Mouse (Mus musculus) forebrain, embryonic 11.5 days (tissue): ENCODE data around the gene Pigyl. TPM values are rescaled to one million over a fixed set of nuclear protein-coding genes. Genes with fewer than 3 reads are reported as not detected.
A peak's percentile ranks its signal among the peaks of the same experiment; 100 is the strongest.

Source experiments
- ATAC-seq: fragments of 200-750 bp; cut with Nextera tagmentation; replicated peaks from 2 replicates; pipeline ENCODE4 v1.8.0; 2017; ENCODE audit warnings: moderate TSS enrichment; ENCODE audit not compliant: low FRiP score
- DNase-seq: peaks from one replicate; pipeline ENCODE4 v3.0.0-alpha.2; 2017; ENCODE audit warnings: low spot score
- H3K27ac ChIP-seq: fragments of 300-500 bp; sonication (generic); 2 replicates; pipeline ENCODE4 v1.5.1; 2014; ENCODE audit warnings: low read depth, low read length
- H3K27me3 ChIP-seq: fragments of 300-500 bp; sonication (generic); 2 replicates; pipeline ENCODE4 v1.6.1; 2014; ENCODE audit warnings: mild to moderate bottlenecking, low read length, mixed read lengths; ENCODE audit not compliant: control insufficient read depth, insufficient read depth
- H3K36me3 ChIP-seq: fragments of 300-500 bp; sonication (generic); 2 replicates; pipeline ENCODE4 v1.6.1; 2014; ENCODE audit warnings: mild to moderate bottlenecking, low read length, moderate library complexity, mixed read lengths; ENCODE audit not compliant: control insufficient read depth, insufficient read depth
- H3K4me1 ChIP-seq: fragments of 300-500 bp; sonication (generic); replicated peaks from 2 replicates; pipeline ENCODE4 v1.6.1; 2014; ENCODE audit warnings: low read length, mixed read lengths; ENCODE audit not compliant: control insufficient read depth, insufficient read depth
- H3K4me2 ChIP-seq: fragments of 300-500 bp; sonication (generic); 2 replicates; pipeline ENCODE4 v1.6.1; 2014; ENCODE audit warnings: low read depth, mild to moderate bottlenecking, low read length, moderate library complexity, mixed read lengths; ENCODE audit not compliant: severe bottlenecking
- H3K4me3 ChIP-seq: fragments of 300-500 bp; sonication (generic); 2 replicates; pipeline ENCODE4 v1.5.1; 2014; ENCODE audit warnings: low read depth, low read length
- H3K9ac ChIP-seq: fragments of 300-500 bp; sonication (generic); 2 replicates; pipeline ENCODE4 v1.6.1; 2014; ENCODE audit warnings: low read length
- H3K9me3 ChIP-seq: fragments of 300-500 bp; sonication (generic); 2 replicates; pipeline ENCODE4 v1.6.1; 2016; ENCODE audit warnings: low read length, mixed read lengths; ENCODE audit not compliant: control insufficient read depth
- WGBS: fragments of 180-500 bp; shearing (Covaris S2); extraction: QIAGEN DNeasy Blood & Tissue Kit; methylation state at CpG from one replicate; pipeline ENCODE4 v1.1.7; 2014; 5-methylcytosine and 5-hydroxymethylcytosine counted together
- polyA plus RNA-seq: library from polyadenylated mRNA; unstranded; fragments of >200 nt; fragmentation: Nextera tagmentation; extraction: Ambion mirVana; gene quantifications from 2 replicates; pipeline ENCODE4 v1.2.1, GENCODE M21; 2014

Gene Pigyl
- polyA plus RNA-seq = 59.9 and 62.5 TPM in 2 replicates

DNA sequence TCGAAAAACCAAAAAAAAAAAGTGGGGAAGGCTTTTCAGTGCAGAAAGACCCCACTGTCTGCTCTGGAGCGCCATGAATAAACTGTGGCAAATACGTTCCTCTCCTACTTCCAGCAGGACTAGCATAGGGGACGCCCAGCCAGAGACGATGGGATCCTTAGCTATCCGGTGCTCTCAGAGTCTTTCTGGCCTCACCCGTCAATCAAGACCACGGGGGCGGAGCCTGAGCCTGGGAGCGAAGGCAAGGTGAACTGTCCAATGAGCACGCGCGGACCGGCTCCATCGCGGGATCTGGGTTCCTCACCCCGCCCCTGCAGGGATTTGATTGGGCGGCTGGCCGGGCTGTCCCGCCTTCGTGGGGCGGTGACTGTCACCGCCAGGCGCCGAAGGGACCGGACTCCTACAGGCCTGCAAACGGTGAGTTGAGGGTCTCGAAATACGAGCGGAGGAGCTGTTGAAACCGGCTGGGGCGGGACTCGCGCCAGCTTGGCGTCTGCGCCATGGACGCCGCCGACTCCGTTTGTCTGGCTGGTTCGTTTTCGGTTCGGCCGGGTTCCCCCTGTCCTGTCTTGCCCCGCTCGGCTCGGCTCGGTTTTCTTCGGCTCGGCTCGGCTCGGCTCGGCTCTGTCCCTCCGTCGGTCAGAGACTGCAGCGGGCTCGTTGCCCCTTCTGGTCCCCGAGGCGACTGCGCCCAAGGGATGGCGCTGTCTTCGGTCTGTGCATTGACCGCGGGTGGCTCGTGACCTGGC lies at the start of gene Pigyl:
Gene Pigyl (plus strand): TSS at position 350 of the 749 bp plus-strand sequence.
- H3K9ac ChIP-seq = peak within 1 kb of the TSS; percentile 76
- under 1% methylated on average over 65 of the region's 65 CpGs for WGBS
- peak within 1 kb of the TSS; percentile 66 for H3K4me3 ChIP-seq
- DNase-seq = peak; percentile 99
- peak within 1 kb of the TSS; percentile 59; the same call in 1 of the 2 replicates for H3K27ac ChIP-seq
- no peaks in the 10 kb centered on the region for H3K36me3 ChIP-seq
- H3K4me1 ChIP-seq = peaks cover 2% of the 10 kb centered on the region; the same call in 1 of the 2 replicates
- ATAC-seq = peak; percentile 99
- no peaks in the 10 kb centered on the region for H3K9me3 ChIP-seq
- H3K4me2 ChIP-seq = peak within 1 kb of the TSS; percentile 78
- no peaks in the 10 kb centered on the region for H3K27me3 ChIP-seq

DNA sequence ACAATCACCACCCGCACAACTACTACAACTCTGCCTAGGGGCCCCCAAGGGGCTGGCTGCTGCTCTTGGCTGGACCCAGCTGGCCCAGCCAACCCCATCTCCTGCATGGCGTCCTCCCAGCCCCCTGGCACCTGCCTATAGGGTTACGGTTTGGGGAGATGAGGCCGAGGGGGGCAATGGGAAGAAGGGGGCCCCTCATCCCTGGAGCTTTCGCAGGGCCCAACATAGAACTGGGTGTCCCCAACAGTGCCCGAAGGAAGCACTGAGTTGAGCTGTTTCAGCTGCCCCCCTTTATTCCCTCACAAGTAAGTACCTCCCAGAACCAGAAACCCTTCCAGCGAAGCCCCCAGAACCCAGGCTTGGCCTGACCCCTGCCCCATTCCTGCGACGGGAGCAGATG lies 48.5 kb upstream of the Pigyl start:
- DNase-seq = no peak
- H3K4me3 ChIP-seq = no peak overlapping the region
- no peaks in the 10 kb centered on the region for H3K27me3 ChIP-seq
- H3K4me2 ChIP-seq = no peak overlapping the region
- no peak overlapping the region for H3K9ac ChIP-seq
- WGBS = 88% methylated on average over 9 of the region's 9 CpGs
- no peak overlapping the region for H3K27ac ChIP-seq
- H3K36me3 ChIP-seq = no peaks in the 10 kb centered on the region; the same call in 1 of the 2 replicates
- H3K4me1 ChIP-seq = no peaks in the 10 kb centered on the region
- H3K9me3 ChIP-seq = no peaks in the 10 kb centered on the region
- no peak for ATAC-seq

DNA sequence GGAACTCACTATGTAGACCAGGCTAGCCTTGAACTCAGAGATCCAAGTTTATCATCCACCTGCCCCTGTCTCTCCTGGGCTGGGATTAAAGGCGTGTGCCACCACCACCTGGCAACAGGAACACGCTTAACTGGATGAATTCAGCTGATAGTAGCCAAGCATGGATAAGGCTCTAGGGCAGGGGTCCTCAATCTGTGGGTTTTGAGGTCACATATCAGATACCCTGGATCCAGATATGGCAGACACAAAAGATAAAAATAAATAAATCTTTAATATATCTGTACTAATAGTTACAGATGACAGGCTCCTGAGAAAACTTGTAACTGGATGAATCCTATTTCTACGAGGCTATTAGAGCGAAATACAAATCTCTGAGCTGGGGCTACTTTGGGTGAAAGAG lies 41.0 kb upstream of the Pigyl start:
- H3K36me3 ChIP-seq = no peaks in the 10 kb centered on the region; the same call in 1 of the 2 replicates
- peak overlapping the region; percentile 83; the same call in 1 of the 2 replicates for H3K9ac ChIP-seq
- peak overlapping the region; percentile 85; the same call in 1 of the 2 replicates for H3K4me2 ChIP-seq
- WGBS = 91% methylated on average over 4 of the region's 4 CpGs
- H3K9me3 ChIP-seq = no peaks in the 10 kb centered on the region
- no peaks in the 10 kb centered on the region for H3K27me3 ChIP-seq
- H3K27ac ChIP-seq = no peak overlapping the region
- H3K4me3 ChIP-seq = no peak overlapping the region
- peaks cover 5% of the 10 kb centered on the region for H3K4me1 ChIP-seq
- ATAC-seq = no peak
- DNase-seq = no peak

DNA sequence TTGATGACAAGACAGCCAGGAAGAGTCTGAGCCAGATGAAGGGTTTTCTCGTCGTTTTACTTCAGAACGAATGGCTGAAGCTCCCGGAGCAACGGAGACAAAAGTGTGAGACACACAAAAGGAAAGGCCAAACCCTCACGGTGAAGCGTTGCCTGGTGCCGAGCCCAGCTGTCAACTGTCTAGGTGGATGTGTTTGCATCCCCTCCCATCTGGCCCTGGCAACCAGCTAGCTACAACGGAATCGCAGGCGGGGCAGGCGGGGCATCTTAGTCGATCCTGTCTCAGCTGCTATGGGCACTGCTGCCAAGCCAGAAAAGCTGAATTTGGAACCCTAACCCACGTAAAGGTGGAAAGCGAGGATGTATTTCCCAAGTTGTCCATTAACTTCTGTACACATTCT lies 40.6 kb upstream of the Pigyl start:
- peaks cover 5% of the 10 kb centered on the region for H3K4me1 ChIP-seq
- no peaks in the 10 kb centered on the region for H3K9me3 ChIP-seq
- no peak overlapping the region for H3K27ac ChIP-seq
- DNase-seq (no peak), ATAC-seq (no peak)
- H3K9ac ChIP-seq = peak overlapping the region; percentile 83
- 46% methylated on average over 15 of the region's 15 CpGs for WGBS
- H3K36me3 ChIP-seq = no peaks in the 10 kb centered on the region; the same call in 1 of the 2 replicates
- H3K27me3 ChIP-seq = no peaks in the 10 kb centered on the region
- H3K4me3 ChIP-seq = peak overlapping the region; percentile 92
- peak overlapping the region; percentile 85 for H3K4me2 ChIP-seq

DNA sequence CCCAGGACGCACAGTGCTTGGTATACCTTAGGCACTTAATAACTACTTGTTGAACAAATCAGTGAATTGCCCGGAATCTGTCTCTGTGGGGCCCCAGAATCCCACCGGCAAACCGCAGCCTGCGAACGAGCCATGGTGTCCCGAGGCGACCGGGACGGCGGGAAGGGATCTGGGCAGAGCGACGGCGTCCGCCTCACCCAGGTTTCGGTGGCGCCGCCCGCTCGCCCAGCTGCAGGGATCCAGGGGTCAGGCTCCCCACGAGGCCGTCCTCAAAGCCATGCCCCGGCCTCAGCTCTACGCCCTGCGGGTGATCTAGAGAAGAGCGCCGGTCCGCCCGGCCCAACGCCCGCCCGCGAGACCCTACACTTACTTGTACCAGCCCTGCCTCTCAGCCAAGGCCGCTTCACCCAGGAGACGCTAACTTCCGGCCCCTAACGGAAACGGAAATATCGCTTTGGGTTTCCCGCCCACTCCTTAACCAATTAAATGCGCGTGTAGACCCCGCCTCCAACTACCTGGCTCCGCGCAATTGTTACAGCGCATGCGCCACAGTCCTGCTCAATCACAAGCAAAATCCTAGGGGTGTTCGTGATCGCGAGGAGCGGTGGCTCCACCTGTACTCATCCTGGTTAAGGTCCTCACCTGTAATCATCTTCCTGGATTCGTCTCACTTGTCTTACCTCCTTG lies 39.8 kb upstream of the Pigyl start, which contains the start of gene Elof1:
Gene Elof1 (minus strand): TSS at position 433 of the 687 bp plus-strand sequence.
- peaks cover 5% of the 10 kb centered on the region for H3K4me1 ChIP-seq
- no peaks in the 10 kb centered on the region; the same call in 1 of the 2 replicates for H3K36me3 ChIP-seq
- WGBS = under 1% methylated on average over 52 of the region's 52 CpGs
- ATAC-seq (peak; percentile 94), DNase-seq (peak; percentile 95)
- no peaks in the 10 kb centered on the region for H3K9me3 ChIP-seq
- H3K27ac ChIP-seq = no peak within 1 kb of the TSS; the same call in 1 of the 2 replicates
- H3K9ac ChIP-seq = peak within 1 kb of the TSS; percentile 83
- H3K4me3 ChIP-seq = peak within 1 kb of the TSS; percentile 92
- H3K27me3 ChIP-seq = no peaks in the 10 kb centered on the region
- peak within 1 kb of the TSS; percentile 85 for H3K4me2 ChIP-seq

DNA sequence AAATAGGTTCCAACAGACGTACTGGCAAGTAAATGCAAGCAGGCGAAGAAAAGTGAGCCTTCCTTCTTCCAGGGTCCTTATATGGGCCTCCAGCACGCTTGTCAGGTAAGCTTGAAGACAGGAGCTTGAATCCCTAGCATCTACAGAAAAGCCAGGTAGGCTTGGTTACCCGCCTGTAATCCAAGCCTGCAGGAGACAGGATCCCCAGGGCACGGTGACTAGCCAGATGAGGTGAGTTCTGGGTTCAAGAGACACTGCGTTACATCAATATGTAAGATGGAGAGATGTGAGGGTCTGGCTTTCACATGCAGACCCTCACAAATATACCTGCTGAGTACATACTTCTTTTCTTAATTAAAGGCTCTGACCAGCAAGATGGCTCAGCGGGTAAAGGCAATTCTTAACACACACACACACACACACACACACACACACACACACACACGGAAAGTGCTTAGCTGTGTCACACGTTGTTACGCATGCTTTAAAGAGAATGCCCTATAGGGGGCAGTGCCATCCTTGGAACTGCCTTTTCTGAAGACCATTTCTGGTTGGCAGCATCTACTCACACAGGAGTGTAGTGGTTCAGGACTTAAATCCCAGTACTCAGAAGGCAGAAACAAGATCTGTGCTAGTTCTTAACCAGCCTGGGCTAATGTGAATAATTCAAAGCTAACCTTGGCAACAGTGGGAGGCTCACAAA lies 38.7 kb upstream of the Pigyl start:
- Histone ChIP-seq H3K4me1 (peaks cover 5% of the 10 kb centered on the region), H3K9ac (no peak overlapping the region; the same call in 1 of the 2 replicates), H3K4me2 (peak overlapping the region; percentile 85), H3K27me3 (no peaks in the 10 kb centered on the region), H3K9me3 (no peaks in the 10 kb centered on the region), H3K27ac (no peak overlapping the region), H3K36me3 (no peaks in the 10 kb centered on the region; the same call in 1 of the 2 replicates), H3K4me3 (peak overlapping the region; percentile 92)
- peak; percentile 67 for DNase-seq
- WGBS = 41% methylated on average over 10 of the region's 10 CpGs
- no peak for ATAC-seq

DNA sequence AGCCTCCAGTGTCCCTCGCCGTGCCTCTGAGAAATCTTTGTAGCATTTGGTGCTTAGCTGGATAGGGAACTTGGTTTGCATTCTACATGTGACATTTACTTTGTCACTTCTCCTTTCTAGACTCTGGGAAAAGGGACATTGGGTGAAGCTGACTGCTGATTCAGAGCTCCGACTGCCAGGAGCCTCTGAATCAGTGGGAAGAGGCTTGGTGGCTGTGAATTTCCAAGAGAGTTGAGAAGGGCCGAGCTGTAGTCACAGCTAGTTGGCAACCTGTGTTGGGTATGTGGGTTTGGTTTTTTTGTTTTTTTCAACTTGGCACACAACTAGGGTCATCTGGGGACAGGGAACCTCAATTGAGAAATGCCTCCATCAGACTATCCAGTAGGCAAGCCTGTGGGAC lies 37.1 kb upstream of the Pigyl start:
- H3K27me3 ChIP-seq = no peaks in the 10 kb centered on the region
- no peaks in the 10 kb centered on the region for H3K36me3 ChIP-seq
- 86% methylated on average over 4 of the region's 4 CpGs for WGBS
- H3K27ac ChIP-seq = no peak overlapping the region
- no peaks in the 10 kb centered on the region for H3K9me3 ChIP-seq
- H3K4me2 ChIP-seq = no peak overlapping the region
- no peak overlapping the region for H3K9ac ChIP-seq
- no peak overlapping the region for H3K4me3 ChIP-seq
- H3K4me1 ChIP-seq = peaks cover 5% of the 10 kb centered on the region
- no peak for DNase-seq
- ATAC-seq = no peak

DNA sequence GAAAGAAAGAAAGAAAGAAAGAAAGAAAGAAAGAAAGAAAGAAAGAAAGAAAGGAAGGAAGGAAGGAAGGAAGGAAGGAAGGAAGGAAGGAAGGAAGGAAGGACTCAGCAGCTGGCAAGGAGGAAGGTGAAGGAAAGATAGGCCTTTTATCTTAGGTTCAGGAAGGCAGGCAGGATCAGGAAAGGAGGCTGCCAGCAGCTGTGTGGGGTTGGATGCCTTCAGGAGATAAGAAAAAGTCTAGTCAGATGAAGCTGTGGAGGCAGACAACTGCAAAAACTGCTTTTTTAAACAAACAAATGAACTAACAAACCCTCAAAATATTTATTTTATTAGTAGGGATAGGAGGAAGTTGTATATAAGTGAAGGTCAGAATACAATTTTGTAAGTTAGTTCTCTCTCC lies 35.1 kb upstream of the Pigyl start:
- no peaks in the 10 kb centered on the region for H3K9me3 ChIP-seq
- ATAC-seq (no peak), DNase-seq (no peak)
- H3K4me2 ChIP-seq = no peak overlapping the region
- H3K36me3 ChIP-seq = no peaks in the 10 kb centered on the region
- no peak overlapping the region for H3K9ac ChIP-seq
- no peak overlapping the region for H3K27ac ChIP-seq
- no peaks in the 10 kb centered on the region; the same call in 1 of the 2 replicates for H3K4me1 ChIP-seq
- H3K27me3 ChIP-seq = no peaks in the 10 kb centered on the region
- H3K4me3 ChIP-seq = no peak overlapping the region
